Mouse (Mus musculus) hematopoietic stem cell, adult 5-6 weeks (primary cell): ENCODE measurements around the gene Dnajc14. TPM values are rescaled to one million over a fixed set of nuclear protein-coding genes. Genes with fewer than 3 reads are reported as not detected.
"Not testable (repeated sequence)": the region's sequence is repeated elsewhere in the genome, so short reads cannot be mapped to it uniquely, and the experiment has no call there.

ENCODE experiments used
- ATAC-seq, 2 experiments: fragments of 125-278 bp in 1 of 2; replicated peaks in 1 of 2; 2 replicates each; pipeline ENCODE4 v1.8.0; 2016 to 2017; ENCODE audit warnings: inconsistent platforms in 2 of 2, mild to moderate bottlenecking in 2 of 2, moderate number of reproducible peaks in 2 of 2, low read depth in 1 of 2, moderate TSS enrichment in 1 of 2; ENCODE audit not compliant: low FRiP score in 2 of 2, poor library complexity in 2 of 2, severe bottlenecking in 2 of 2, insufficient read depth in 1 of 2, low TSS enrichment in 1 of 2
- total RNA-seq: library from RNA; stranded (forward); fragments of 172-1452, 232-1000 nt; gene quantifications from 2 replicates; pipeline ENCODE4 v1.2.3, GENCODE M21; 2017

Gene Dnajc14
- total RNA-seq, 1 experiment from 2014 or later = 48.0 TPM

- peak; percentile 85 to 86 for ATAC-seq
Measured at GRCm38 (mm10) chr10:128805092-128806000, 1.5 kb downstream of the Dnajc14 start.

GRCm38 (mm10) chr10:128806086-128806485 lies 2.2 kb downstream of the Dnajc14 start:
- no peak for ATAC-seq

GRCm38 (mm10) chr10:128807018-128807417 lies 3.2 kb downstream of the Dnajc14 start:
- no peak for ATAC-seq

GRCm38 (mm10) chr10:128817033-128817432 lies 13.2 kb downstream of the Dnajc14 start, which contains the start of gene Sarnp:
TSS of gene Sarnp (plus strand) at chr10:128817333.
- ATAC-seq = no peak

- ATAC-seq = no peak
Measured at GRCm38 (mm10) chr10:128820217-128820616, 16.4 kb downstream of the Dnajc14 start.

GRCm38 (mm10) chr10:128821358-128822056 lies 17.6 kb downstream of the Dnajc14 start, which contains the start of gene Ormdl2:
TSS of gene Ormdl2 (minus strand) at chr10:128821645.
- peak; percentile 98 to 99 for ATAC-seq

GRCm38 (mm10) chr10:128822135-128822534 lies 18.3 kb downstream of the Dnajc14 start:
- no peak for ATAC-seq

GRCm38 (mm10) chr10:128823087-128823486 lies 19.2 kb downstream of the Dnajc14 start:
- not testable (repeated sequence) for ATAC-seq

- no peak for ATAC-seq
Measured at GRCm38 (mm10) chr10:128823821-128824220, 20.0 kb downstream of the Dnajc14 start.

GRCm38 (mm10) chr10:128837400-128837799 lies 33.5 kb downstream of the Dnajc14 start:
- ATAC-seq = no peak

- no peak for ATAC-seq
Measured at GRCm38 (mm10) chr10:128839434-128839833, 35.6 kb downstream of the Dnajc14 start.

GRCm38 (mm10) chr10:128840612-128841011 lies 36.8 kb downstream of the Dnajc14 start:
- ATAC-seq = no peak

- ATAC-seq = no peak
Measured at GRCm38 (mm10) chr10:128843260-128843659, 39.4 kb downstream of the Dnajc14 start.

- peak in 1 of 2 experiments; percentile 45; a peak in 1 of 4 replicates for ATAC-seq
Measured at GRCm38 (mm10) chr10:128845516-128845915, 41.7 kb downstream of the Dnajc14 start.

- no peak for ATAC-seq
Measured at GRCm38 (mm10) chr10:128846664-128847063, 42.8 kb downstream of the Dnajc14 start.

- no peak for ATAC-seq
Measured at GRCm38 (mm10) chr10:128848426-128848825, 44.6 kb downstream of the Dnajc14 start.

GRCm38 (mm10) chr10:128850339-128850738 lies 46.5 kb downstream of the Dnajc14 start:
- ATAC-seq = no peak

GRCm38 (mm10) chr10:128861176-128861575 lies 57.3 kb downstream of the Dnajc14 start:
- no peak for ATAC-seq
